ENCODE assay signal across 12 mouse cellular contexts in genomic region chr10:39518859-39519258, GRCm38 (mm10).
DNase-seq lines count a peak whose midpoint lies in the region; ATAC-seq lines count a peak whose summit lies in the region.
"Had no signal": no experiment of that assay in that cellular context is flagged by ENCODE, and none has a peak within 500 bp of the region (broad histone marks: within the 10 kb centered on the region; RNA-seq: fewer than 3 reads in every experiment).

No protein-coding gene starts in this region.

- H3K4me2 ChIP-seq in heart, embryonic 15.5 days, result no peak overlapping the region
- no peak overlapping the region for H3K4me2 ChIP-seq in stomach, embryonic 16.5 days (ENCODE audit: low read depth, low read length)
- H3K4me2 ChIP-seq: midbrain, embryonic 11.5 days had no signal

- peak overlapping the region; percentile 36 for H3K27ac ChIP-seq in heart, embryonic 15.5 days
- H3K27ac ChIP-seq in stomach, embryonic 16.5 days (ENCODE audit: low read length), result peak overlapping the region; percentile 29; the same call in 1 of the 2 replicates
- H3K27ac ChIP-seq: liver, embryonic 14.5 days had no signal

- no peaks in the 10 kb centered on the region for H3K27me3 ChIP-seq in heart, embryonic 15.5 days
- H3K27me3 ChIP-seq in stomach, embryonic 16.5 days (ENCODE audit: control insufficient read depth, insufficient read depth, low read length), result no peaks in the 10 kb centered on the region

- peaks cover 4% of the 10 kb centered on the region for H3K36me3 ChIP-seq in heart, embryonic 15.5 days
- H3K36me3 ChIP-seq in stomach, embryonic 16.5 days (ENCODE audit: control insufficient read depth, insufficient read depth, low read length), result no peaks in the 10 kb centered on the region

- no peak overlapping the region for H3K4me3 ChIP-seq in heart, embryonic 15.5 days
- no peak overlapping the region for H3K4me3 ChIP-seq in stomach, embryonic 16.5 days (replicated peaks; ENCODE audit: low read length)

- WGBS in heart, embryonic 15.5 days, result 55% methylated on average over 3 of the region's 3 CpGs
- WGBS in stomach, embryonic 16.5 days, result 62% methylated on average over 3 of the region's 3 CpGs

- no peak for ATAC-seq in heart, embryonic 15.5 days (replicated peaks; ENCODE audit: insufficient number of reproducible peaks, insufficient read depth, low FRiP score, low read depth)
- no peak for ATAC-seq in stomach, embryonic 16.5 days (ENCODE audit: insufficient read depth, low FRiP score)

- H3K9ac ChIP-seq in heart, embryonic 15.5 days, result no peak overlapping the region
- H3K9ac ChIP-seq in stomach, embryonic 16.5 days (ENCODE audit: low read length), result no peak overlapping the region; the same call in 1 of the 2 replicates
- H3K9ac ChIP-seq: liver, embryonic 14.5 days had no signal

- peaks cover 37% of the 10 kb centered on the region for H3K4me1 ChIP-seq in heart, embryonic 15.5 days (replicated peaks)
- H3K4me1 ChIP-seq in stomach, embryonic 16.5 days (ENCODE audit: control insufficient read depth, insufficient read depth, low read length), result peaks cover 12% of the 10 kb centered on the region

- DNase-seq in adrenal gland, adult (ENCODE audit: inconsistent age in 2 of 2, low spot score in 1 of 2), result peak; percentile 60 to 80
- no peak for DNase-seq in adrenal gland, postnatal 25 days
- DNase-seq in heart, adult 8-10 months (ENCODE audit: low spot score), result no peak
- peak; percentile 37 for DNase-seq in ovary, adult 18-20 months (ENCODE audit: low spot score)
- no peak for DNase-seq in ovary, postnatal 14 days (ENCODE audit: low spot score)
- DNase-seq in Muller cell, postnatal 12 days (ENCODE audit: inconsistent ontology term), result no peak
- DNase-seq: kidney, adult 2 months; thymus, postnatal 4 days had no signal

- H3K9me3 ChIP-seq in heart, embryonic 15.5 days (replicated peaks), result no peaks in the 10 kb centered on the region
- no peaks in the 10 kb centered on the region for H3K9me3 ChIP-seq in stomach, embryonic 16.5 days (replicated peaks; ENCODE audit: control insufficient read depth, low read length)

Comparison
In these comparisons a context has a peak if more than half of its experiments do, and no peak if none do; other contexts are left out.
1. DNase-seq: peak in adrenal gland, adult (2 of 2) and ovary, adult 18-20 months (single experiment); none in adrenal gland, postnatal 25 days (single experiment), heart, adult 8-10 months (single experiment), ovary, postnatal 14 days (single experiment) and Muller cell, postnatal 12 days (single experiment).